Mouse (Mus musculus): ENCODE measurements around the gene Slc8a2.

DNA sequence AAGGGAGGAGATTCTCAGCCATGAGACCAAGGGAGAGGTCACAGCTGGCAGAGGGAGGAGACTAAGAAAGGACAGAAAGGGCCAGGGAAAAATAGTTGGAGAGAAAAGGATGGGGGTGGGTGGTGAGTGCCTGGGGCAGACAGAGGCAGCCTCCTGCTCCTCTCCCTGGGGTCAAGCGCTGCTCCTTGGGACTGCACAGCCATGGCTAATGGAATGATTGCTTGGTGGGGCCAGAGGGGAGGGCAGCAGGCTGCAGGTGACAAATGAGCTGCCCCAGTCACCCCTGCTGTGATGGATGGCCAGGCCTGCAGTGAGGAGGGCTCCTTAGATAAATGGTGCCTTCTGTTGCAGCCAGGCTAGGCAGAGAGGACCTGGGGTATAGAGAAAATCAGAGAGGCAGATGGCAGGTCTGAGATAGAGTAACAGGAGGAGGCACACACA, 42.5 kb downstream of the Slc8a2 start:
- TF ChIP-seq CTCF (IDR thresholded peaks at IDR 0.05; ENCODE audit: extremely low read depth, insufficient read depth, insufficient read length, insufficient replicate concordance) (no peak), POLR2A (IDR thresholded peaks at IDR 0.05; ENCODE audit: low read depth, low read length) (no peak)
